Mouse (Mus musculus) lung, adult 2 months (tissue): ENCODE measurements at regions not wholly inside any gene's neighbourhood (a gene's known extent, or its start where the extent isn't known, plus 50 kb on each side); places are given as distances from the start of the nearest gene placed in this dataset.

Experiments used
- CTCF ChIP-seq: fragments of 200-500 bp; IDR thresholded peaks from 2 replicates; pipeline ENCODE4 v1.5.1; 2011; ENCODE audit warnings: mild to moderate bottlenecking, low read length, control low read depth; ENCODE audit not compliant: insufficient read depth
- POLR2A ChIP-seq: fragments of 200-500 bp; IDR thresholded peaks from 2 replicates; pipeline ENCODE4 v1.6.1; 2011; ENCODE audit warnings: low read depth, mild to moderate bottlenecking, control low read depth, low read length, borderline replicate concordance; ENCODE audit errors: extremely low read depth

- TF ChIP-seq CTCF (no peak), POLR2A (no peak)
Observed at GRCm38 (mm10) chr7:75374506-75374905, 65.4 kb upstream of the Sv2b start.
